Mouse (Mus musculus): ENCODE results near the gene Cstf1.

Cstf1 gene

GRCm38 (mm10) chr2:172416876-172417275, 46.4 kb downstream of the Cstf1 start:
- DNase-seq, result no peak

GRCm38 (mm10) chr2:172418208-172418607, 47.7 kb downstream of the Cstf1 start:
- DNase-seq, result no peak

GRCm38 (mm10) chr2:172430609-172431008, 60.1 kb downstream of the Cstf1 start:
- DNase-seq, result no peak

Data from cerebellum, postnatal 10 days (tissue).